Mouse (Mus musculus) 3134 (cell line): Measurements from ENCODE around the gene Pced1b.

ENCODE experiments used
- DNase-seq: peaks from one replicate; pipeline ENCODE4 v3.0.0-alpha.2; 2011; ENCODE audit warnings: low spot score; ENCODE audit not compliant: insufficient read length; ENCODE audit errors: extremely low read depth

Pced1b gene

DNA sequence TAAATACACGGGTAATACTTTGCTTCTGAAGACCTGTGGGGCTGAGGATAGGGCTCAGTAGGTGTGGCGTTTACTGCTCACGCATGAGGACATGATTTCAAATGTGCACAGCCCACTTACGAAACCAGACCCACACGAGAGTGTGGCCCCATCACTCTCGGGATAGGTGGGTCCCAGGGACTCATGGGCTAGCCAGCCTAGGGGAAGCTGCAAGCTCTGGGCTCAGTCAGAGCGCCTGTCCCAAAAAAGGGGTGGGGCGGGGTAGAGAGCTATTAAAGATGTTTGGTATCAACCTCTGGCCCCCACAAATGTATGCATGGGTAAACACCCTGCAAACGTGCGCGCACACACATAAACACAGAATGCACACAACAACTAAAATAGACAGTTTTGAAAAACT is 9.5 kb downstream of the Pced1b start:
- DNase-seq, result no peak

DNA sequence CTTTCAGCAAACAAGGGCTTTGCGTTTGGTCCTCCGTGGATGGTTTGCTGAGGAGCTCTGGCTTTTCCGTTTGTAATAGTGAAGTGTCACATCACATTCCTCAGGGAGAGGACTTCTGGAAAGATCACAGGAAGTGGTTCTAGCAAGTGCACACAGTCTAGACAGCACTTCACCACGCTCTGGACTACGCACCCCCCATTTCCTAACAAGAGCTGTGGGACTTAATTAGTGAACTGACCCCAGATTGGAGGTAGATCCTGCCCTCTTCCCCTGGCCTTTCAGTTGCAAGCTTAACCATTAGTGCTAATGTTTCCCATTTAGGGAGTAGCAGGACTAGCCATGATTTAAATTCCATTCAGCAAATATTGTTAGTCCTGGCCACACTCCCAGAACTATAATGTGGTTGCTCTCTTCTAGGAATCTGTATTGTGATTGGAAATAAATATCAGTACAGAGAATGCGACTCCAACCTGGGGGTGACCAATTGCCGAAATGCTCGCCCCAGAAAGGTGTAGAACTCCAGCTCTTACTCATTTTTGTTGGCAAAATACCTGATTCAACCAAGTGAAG is 10.4 kb downstream of the Pced1b start:
- DNase-seq, result no peak

DNA sequence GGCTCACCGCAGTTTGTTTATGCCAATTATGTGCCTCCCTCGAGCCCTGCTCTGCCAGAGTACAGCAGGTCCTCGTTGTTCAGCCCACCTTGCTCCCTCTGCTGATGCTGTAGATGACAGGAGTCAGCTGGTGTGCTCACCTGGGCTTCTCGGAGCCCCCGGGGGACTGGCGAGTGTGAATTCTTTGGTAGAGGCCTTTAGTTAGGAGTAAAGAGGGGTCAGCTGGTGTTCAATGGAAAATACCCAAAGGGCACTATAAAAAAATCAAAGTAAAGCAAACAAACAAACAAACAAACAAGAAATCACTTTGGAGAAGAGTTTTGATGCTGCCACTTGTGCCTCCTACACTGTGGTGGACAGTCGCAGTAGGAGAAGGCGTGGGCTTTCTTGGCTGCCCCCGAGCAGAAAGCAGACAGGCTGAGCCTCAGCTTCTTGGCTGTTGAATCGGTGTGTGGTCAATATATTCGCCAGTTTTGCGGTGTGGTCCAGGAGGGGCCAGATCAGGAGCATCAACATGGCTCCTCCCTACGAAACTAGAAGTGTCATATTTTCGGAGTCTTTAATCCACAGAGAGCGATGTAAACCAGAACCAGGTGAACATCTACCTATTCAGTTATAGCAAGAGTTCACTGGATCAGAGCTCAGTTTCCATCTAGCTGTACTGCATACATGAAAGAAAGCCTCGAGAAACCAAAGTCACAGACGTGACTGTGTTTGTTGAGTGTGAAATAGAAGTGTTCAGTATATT is 11.8 kb downstream of the Pced1b start:
- no peak for DNase-seq

GRCm38 (mm10) chr15:97259300-97259699 is 12.4 kb downstream of the Pced1b start:
- DNase-seq, result no peak

DNA sequence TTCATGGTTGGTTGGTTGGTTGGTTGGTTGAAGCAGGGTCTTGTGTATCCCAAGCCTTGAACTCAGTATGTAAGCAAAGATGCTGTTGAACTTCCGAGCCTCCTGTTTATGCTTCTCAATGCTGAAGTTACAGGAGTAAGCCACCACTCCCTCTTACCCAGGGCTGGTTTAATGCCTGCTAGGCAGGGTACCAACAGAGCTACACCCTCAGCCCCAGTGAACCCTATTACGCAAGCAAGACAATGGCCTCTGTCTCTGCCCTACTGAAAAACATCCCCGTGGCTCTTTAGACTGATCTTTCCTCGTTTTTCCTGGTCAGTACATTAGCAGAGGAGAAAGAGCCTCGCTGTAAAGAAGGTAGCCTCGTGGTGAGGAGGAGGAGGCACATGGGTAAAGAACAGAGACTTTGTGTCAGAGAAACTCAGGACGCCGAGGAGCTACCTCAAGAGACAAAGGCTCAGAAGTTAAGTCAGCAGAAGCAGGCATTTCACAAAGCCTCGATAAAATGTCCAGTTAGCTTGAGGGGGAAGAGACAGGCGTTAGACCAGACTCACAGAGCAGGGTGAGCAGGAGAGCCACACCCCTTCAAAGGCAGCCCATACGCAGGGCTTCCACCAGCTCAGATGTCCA is 13.2 kb downstream of the Pced1b start:
- no peak for DNase-seq

GRCm38 (mm10) chr15:97262251-97262650 is 15.3 kb downstream of the Pced1b start:
- no peak for DNase-seq

GRCm38 (mm10) chr15:97266236-97266845 is 19.4 kb downstream of the Pced1b start:
- DNase-seq, result no peak

DNA sequence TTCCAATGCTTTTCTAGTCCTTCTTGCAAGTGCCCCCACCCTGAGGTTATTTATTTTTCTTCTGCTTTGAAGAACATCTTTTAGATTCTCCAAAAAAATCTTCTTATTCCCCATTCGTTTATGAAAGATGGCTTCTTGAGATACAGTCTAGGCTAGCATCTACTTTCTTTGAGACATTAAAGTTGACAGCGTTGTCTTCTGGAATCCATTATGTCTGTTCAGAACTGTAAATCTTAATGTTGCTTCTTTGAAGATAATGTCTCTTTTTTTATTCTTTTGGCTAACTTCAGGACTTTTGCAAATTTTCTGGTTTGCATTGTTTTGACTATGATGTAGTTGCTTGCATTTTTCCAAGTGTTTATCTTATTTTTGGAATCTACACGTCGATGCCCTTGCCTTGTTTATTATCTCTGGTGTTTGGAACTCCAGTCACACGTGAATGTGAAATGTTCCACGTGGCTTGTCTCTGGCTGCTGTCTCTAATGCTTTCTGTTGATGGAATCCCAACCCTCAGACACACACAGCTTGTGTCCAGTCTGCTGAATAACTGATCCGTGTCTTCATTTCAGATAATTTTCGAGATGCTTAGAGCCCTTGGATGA is 20.3 kb downstream of the Pced1b start:
- DNase-seq, result no peak

GRCm38 (mm10) chr15:97271985-97272697 is 25.2 kb downstream of the Pced1b start:
- DNase-seq, result no peak

DNA sequence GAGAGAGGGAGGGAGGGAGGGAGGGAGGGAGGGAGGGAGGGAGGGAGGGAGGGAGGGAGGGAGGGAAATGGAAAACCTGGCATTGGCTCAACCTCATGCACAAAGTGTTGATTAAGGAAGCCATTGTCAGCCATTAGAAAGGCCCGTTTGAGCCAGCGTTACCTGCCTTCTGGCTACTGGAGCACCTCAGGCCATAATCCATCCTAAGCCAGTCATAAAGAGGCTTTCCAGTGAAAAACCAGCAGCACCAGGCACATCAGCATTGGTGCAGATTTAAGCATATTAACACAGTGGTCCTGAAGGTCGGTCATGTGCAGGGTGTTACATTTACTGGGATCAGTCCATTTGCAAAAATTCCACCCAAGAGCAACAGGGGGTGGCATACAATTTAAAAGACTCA is 25.9 kb downstream of the Pced1b start:
- no peak for DNase-seq

GRCm38 (mm10) chr15:97275626-97276395 is 28.9 kb downstream of the Pced1b start:
- no peak for DNase-seq

DNA sequence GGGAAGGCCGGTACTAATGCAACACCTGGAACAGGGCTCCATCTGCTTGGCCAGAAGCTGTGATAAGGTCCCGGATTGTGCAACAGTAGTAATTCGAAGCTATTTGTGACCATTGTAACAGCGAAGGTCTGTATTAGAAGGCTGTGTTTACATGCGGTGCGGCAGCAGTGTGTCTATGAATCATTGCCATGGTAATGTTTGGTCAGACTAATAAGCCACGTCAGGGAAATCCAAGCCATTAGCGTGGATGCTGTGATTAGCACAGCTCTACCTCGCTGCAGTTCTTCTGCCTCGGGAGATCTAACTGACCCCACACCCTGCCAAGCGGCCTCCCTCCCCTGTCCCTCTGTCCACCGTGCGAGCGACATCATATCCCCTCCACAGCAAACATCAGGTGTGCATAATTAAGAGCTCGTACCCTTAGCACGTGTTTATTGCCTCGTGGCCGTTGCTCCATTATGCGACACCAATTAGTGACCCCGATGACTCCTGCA is 29.8 kb downstream of the Pced1b start:
- DNase-seq, result no peak

DNA sequence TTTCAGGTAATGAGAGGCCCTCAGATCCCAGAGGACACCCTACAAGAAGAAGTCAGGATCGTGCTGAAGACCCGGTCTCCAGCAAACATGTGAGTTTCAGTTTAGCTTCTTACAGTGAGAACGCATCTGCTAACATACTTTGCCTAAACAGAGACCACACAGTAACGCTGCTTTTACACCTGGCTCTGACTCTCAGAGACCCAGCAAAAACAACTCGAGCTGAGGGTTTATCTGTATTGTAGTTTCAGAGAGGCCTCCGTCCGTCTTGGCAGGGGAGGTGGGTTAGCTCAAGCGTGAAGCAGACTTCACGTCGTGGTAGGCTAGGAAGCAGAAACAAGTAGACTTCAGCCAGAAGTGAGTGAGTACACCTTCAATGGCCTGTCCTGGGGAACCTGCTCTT is 30.4 kb downstream of the Pced1b start:
- no peak for DNase-seq

- DNase-seq, result no peak
Observed at GRCm38 (mm10) chr15:97278340-97278948, 31.5 kb downstream of the Pced1b start.

DNA sequence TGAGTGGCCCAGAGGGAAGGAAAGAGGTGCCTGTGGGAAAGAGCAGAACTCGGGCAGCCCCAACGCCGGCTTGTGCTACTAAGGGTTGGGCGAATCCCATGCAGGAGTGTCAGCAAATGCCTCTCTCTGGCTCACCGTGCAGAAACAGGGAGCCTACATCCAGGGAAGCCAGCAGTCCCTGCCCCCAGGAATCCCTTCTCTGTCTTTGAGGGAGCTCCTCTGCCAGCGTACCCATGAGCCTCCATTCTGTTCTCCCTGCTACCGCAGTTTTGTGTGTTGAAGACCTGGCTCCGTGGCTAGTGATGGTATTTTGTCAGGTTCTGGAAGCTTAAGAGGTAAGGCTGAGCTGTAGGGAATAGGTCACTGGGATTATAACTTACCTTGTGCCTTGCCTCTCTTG is 33.2 kb downstream of the Pced1b start:
- no peak for DNase-seq

GRCm38 (mm10) chr15:97280776-97281175 is 33.9 kb downstream of the Pced1b start:
- DNase-seq, result no peak

GRCm38 (mm10) chr15:97281712-97282571 is 35.0 kb downstream of the Pced1b start:
- no peak for DNase-seq

- no peak for DNase-seq
Observed at GRCm38 (mm10) chr15:97282572-97282881, 35.6 kb downstream of the Pced1b start.

DNA sequence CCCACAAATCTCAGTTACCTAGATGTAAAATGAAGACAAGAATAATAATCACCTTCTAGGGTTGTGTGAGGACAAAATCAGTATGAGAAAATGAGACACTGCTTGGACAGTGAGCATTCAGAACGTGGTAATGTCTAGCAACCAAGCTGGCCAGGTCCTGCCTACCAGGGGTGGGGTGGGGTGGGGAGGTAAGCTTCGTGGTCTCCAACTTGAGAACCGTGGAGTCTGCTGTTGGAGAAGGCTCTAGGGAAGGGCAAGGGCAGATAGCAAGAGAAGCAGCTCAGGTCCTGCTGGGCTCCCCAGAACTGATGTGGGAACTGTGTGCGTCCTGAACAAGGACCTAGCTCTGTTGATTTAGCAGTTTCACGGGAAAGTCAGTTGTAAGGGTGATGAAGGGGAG is 37.3 kb downstream of the Pced1b start:
- no peak for DNase-seq
